Mouse (Mus musculus) neural tube, embryonic 11.5 days (tissue): Measurements from ENCODE around the gene Srebf1. TPM values are rescaled to one million over a fixed set of nuclear protein-coding genes. Genes with fewer than 3 reads are reported as not detected.

Experiments
- ATAC-seq: fragments of 200-750 bp; cut with Nextera tagmentation; 2 replicates; pipeline ENCODE4 v1.8.0; 2017; ENCODE audit warnings: moderate number of reproducible peaks, mild to moderate bottlenecking, moderate TSS enrichment, moderate library complexity; ENCODE audit not compliant: insufficient read depth, low FRiP score, low TSS enrichment
- DNase-seq: peaks from one replicate; pipeline ENCODE4 v3.0.0-alpha.2; 2015; ENCODE audit warnings: low spot score
- H3K27ac ChIP-seq: fragments of 300-500 bp; sonication (generic); 2 replicates; pipeline ENCODE4 v1.5.1; 2014; ENCODE audit warnings: low read depth, mild to moderate bottlenecking, low read length
- H3K27me3 ChIP-seq: fragments of 300-500 bp; sonication (generic); 2 replicates; pipeline ENCODE4 v1.6.1; 2014; ENCODE audit warnings: mild to moderate bottlenecking, low read length, mixed read lengths; ENCODE audit not compliant: control insufficient read depth, insufficient read depth
- H3K36me3 ChIP-seq: fragments of 300-500 bp; sonication (generic); 2 replicates; pipeline ENCODE4 v1.6.1; 2014; ENCODE audit warnings: mild to moderate bottlenecking, low read length, moderate library complexity, mixed read lengths; ENCODE audit not compliant: control insufficient read depth, insufficient read depth
- H3K4me1 ChIP-seq: fragments of 300-500 bp; sonication (generic); 2 replicates; pipeline ENCODE4 v1.6.1; 2014; ENCODE audit warnings: low read length, mixed read lengths; ENCODE audit not compliant: control insufficient read depth, insufficient read depth
- H3K4me2 ChIP-seq: fragments of 300-500 bp; sonication (generic); 2 replicates; pipeline ENCODE4 v1.6.1; 2014; ENCODE audit warnings: low read depth, mild to moderate bottlenecking, moderate library complexity
- H3K4me3 ChIP-seq: fragments of 300-500 bp; sonication (generic); 2 replicates; pipeline ENCODE4 v1.5.1; 2014; ENCODE audit warnings: low read depth, low read length
- H3K9ac ChIP-seq: fragments of 300-500 bp; sonication (generic); 2 replicates; pipeline ENCODE4 v1.6.1; 2014; ENCODE audit warnings: mild to moderate bottlenecking, low read length
- H3K9me3 ChIP-seq: fragments of 300-500 bp; sonication (generic); 2 replicates; pipeline ENCODE4 v1.6.1; 2016; ENCODE audit warnings: low read length; ENCODE audit not compliant: control insufficient read depth
- WGBS: fragments of 180-500 bp; shearing (Covaris S2); extraction: QIAGEN DNeasy Blood & Tissue Kit; methylation state at CpG from one replicate; pipeline ENCODE4 v1.1.7; 2014; 5-methylcytosine and 5-hydroxymethylcytosine counted together
- polyA plus RNA-seq: library from polyadenylated mRNA; unstranded; fragments of >200 nt; fragmentation: Nextera tagmentation; extraction: Ambion mirVana; gene quantifications from 2 replicates; pipeline ENCODE4 v1.2.1, GENCODE M21; 2014

Srebf1 gene
- 53.3 and 54.7 TPM in 2 replicates for polyA plus RNA-seq

DNA sequence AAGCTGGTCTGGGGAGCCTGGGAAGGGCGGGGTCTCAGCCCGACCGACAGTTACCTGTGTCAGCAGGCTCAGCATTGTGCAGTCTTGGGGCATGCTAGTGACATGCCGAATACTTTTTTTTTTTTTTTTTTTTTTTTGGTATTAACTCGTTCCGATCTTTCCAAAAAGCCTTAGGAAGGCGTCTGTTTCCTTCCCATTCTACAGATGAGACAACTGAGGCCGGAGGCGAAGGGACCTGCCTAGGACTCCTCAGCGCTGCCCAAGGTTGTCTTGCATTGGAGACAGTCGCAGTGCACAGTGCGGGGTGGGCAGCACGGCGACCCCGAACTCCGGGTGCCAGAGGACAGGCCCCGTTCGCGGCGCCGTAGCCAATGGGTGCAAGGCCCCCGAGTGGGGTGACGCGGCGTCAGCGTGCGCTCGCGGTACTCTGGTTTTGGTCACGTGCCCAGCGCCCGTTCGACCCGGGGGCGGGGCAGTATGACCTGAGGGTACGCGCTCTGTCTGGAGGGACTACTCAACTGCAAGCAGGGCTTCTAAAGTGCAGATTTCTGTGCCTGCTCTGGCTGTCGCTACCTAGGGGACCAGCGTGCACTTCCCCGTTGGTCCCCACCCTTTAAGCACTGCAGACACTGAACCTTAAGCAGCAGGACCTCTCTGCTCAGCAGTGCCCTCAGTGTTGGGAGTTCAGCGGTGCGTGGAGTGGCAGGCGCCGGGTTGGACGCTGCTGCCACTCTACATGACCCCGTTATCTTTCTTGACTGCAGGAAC is at the start of gene Srebf1:
Gene Srebf1 (minus strand): TSS at position 113 of the 768 bp plus-strand sequence.
- H3K9ac ChIP-seq: peak within 1 kb of the TSS; percentile 48
- 6% methylated on average over 46 of the region's 46 CpGs for WGBS
- peak within 1 kb of the TSS; percentile 70 for H3K27ac ChIP-seq
- H3K4me3 ChIP-seq: peak within 1 kb of the TSS; percentile 26
- H3K9me3 ChIP-seq: no peaks in the 10 kb centered on the region
- H3K4me1 ChIP-seq: peaks cover 9% of the 10 kb centered on the region
- H3K36me3 ChIP-seq: no peaks in the 10 kb centered on the region
- peak within 1 kb of the TSS; percentile 54 for H3K4me2 ChIP-seq
- H3K27me3 ChIP-seq: no peaks in the 10 kb centered on the region
- DNase-seq (peak; percentile 84), ATAC-seq (peak; percentile 76)

DNA sequence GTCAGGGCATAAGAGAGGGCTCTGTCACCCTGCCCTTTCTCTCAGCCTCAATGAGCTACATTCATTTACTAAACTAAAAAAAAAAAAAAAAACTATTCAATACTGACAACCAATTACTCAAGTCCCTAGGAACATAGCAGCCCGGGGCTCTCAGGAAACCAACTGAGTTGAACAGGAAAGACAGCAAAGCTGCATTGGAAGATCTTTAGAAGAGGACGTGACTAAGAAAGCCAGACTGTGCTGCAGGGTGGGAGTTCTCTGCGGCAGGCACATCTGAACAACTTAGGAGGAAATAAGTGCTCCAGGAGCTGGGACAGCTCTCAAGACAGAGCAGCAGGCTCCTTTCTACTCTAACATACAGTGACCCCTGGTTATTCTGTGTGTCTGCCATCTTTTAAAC is 46.2 kb upstream of the Srebf1 start:
- no peak overlapping the region for H3K4me2 ChIP-seq
- 0 out of 2 replicates have a peak, but pooled peaks cover 2% of the 10 kb centered on the region for H3K4me1 ChIP-seq
- H3K4me3 ChIP-seq: no peak overlapping the region
- WGBS: 62% methylated on average over 3 of the region's 3 CpGs
- H3K9ac ChIP-seq: no peak overlapping the region
- H3K27me3 ChIP-seq: no peaks in the 10 kb centered on the region
- ATAC-seq (no peak), DNase-seq (no peak)
- no peak overlapping the region for H3K27ac ChIP-seq
- no peaks in the 10 kb centered on the region for H3K36me3 ChIP-seq
- H3K9me3 ChIP-seq: no peaks in the 10 kb centered on the region

DNA sequence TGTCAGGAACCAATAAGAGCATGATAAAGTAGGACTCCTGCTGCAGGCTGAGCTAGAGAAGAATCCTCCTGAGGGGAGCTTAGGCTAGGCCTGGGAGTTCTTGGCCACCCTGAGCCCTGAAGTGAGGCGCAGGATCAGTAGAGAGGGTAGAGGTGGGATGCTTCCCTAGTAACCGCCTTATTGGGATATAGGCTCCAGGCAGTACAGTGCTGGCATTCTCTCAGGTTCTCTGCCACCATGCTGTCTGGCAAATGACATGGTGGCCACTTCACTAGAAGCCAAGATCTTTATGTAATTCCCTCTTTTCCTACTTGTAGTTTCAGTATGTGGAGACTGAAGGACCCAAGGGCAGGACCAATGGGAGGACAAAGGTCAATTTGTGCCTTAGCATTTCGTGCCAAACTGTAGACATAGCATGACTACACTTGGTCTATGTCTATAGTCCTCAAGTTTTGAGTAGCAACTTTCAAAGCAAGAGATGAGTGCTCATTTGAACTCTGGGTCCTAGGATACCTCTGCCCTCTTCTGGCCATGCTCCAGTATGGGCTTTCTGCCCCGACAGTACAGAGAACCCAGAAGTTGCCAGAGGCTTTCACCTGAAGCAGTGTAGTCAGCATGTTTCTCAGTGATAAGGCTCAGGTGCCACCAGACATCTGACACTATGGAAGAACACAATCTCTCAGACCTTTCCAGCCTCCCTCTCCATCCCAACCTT is 43.0 kb upstream of the Srebf1 start:
- DNase-seq (no peak), ATAC-seq (no peak)
- WGBS: 83% methylated on average over 4 of the region's 4 CpGs
- Histone ChIP-seq H3K27ac (no peak overlapping the region), H3K4me2 (no peak overlapping the region), H3K4me3 (no peak overlapping the region), H3K9me3 (no peaks in the 10 kb centered on the region), H3K4me1 (no peaks in the 10 kb centered on the region), H3K27me3 (no peaks in the 10 kb centered on the region), H3K9ac (no peak overlapping the region), H3K36me3 (no peaks in the 10 kb centered on the region)

DNA sequence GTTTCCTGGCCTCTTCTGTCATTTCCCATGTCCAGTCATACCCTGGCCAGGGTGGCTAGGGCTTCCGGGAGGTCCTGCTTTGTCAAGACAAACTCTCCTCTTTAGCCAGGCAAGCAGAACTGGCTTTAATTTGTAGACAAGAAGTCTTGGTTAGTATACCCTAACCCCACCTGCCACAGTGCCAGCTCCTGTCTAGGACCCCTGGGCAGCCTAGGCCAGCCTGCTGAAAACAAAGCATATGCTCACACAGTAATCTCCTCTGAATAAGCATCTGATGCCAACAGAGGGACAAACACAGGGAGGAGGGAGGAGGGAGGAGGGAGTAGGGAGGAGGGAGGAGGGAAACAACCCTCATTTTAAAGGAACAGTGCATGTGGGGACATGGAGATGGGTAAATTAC is 42.3 kb upstream of the Srebf1 start:
- no peak for ATAC-seq
- Histone ChIP-seq H3K4me1 (no peaks in the 10 kb centered on the region), H3K27me3 (no peaks in the 10 kb centered on the region), H3K27ac (no peak overlapping the region), H3K9ac (no peak overlapping the region), H3K9me3 (no peaks in the 10 kb centered on the region), H3K4me3 (no peak overlapping the region), H3K36me3 (no peaks in the 10 kb centered on the region), H3K4me2 (no peak overlapping the region)
- 80% methylated on average over 1 of the region's 1 CpGs for WGBS
- DNase-seq: no peak

DNA sequence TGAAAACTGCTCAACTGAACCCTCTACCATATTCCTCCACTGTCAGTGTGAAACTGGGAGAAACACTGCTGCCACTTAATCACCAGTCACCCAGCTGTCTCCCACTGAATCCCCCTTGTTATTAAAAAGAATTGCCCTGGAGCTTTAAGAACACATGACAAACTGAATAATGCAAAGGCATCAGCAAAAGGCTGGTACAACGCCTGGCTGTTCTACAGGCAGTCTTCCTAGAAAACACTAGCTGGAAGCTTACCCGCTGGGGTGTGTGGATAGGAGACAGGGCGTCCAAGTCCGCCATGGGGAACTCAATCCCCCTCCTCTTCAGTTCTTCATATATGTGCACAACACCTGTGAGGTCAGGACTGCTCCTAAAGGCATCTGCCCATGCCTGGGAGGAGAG is 40.0 kb upstream of the Srebf1 start:
- no peak for DNase-seq
- Histone ChIP-seq H3K4me3 (no peak overlapping the region), H3K36me3 (no peaks in the 10 kb centered on the region), H3K4me2 (no peak overlapping the region), H3K9me3 (no peaks in the 10 kb centered on the region), H3K9ac (no peak overlapping the region), H3K4me1 (no peaks in the 10 kb centered on the region), H3K27ac (no peak overlapping the region), H3K27me3 (no peaks in the 10 kb centered on the region)
- WGBS: 84% methylated on average over 4 of the region's 4 CpGs
- no peak for ATAC-seq

DNA sequence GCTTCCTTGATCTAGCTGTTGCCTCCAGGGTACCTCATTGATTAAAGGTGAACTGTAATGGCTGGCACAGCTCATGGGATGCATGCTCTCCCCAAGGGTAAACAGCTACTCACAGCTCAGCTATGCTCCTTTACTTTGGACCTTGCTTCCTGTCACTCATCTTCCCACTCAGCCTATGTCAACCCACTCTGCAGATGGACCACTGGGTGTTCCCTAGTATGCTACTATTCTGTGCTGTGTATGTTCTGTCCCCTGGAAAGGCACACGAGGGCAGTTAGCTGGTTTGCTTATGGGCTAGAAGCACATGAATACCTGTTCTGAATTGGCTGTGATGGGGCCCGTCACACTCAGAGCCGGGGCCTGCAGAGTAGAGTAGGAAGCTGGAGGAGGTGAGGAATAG is 38.4 kb upstream of the Srebf1 start:
- Histone ChIP-seq H3K27me3 (no peaks in the 10 kb centered on the region), H3K9me3 (no peaks in the 10 kb centered on the region), H3K4me3 (no peak overlapping the region), H3K36me3 (no peaks in the 10 kb centered on the region), H3K9ac (no peak overlapping the region), H3K27ac (no peak overlapping the region), H3K4me1 (no peaks in the 10 kb centered on the region), H3K4me2 (no peak overlapping the region)
- no peak for ATAC-seq
- WGBS: 92% methylated on average over 3 of the region's 3 CpGs
- DNase-seq: no peak

DNA sequence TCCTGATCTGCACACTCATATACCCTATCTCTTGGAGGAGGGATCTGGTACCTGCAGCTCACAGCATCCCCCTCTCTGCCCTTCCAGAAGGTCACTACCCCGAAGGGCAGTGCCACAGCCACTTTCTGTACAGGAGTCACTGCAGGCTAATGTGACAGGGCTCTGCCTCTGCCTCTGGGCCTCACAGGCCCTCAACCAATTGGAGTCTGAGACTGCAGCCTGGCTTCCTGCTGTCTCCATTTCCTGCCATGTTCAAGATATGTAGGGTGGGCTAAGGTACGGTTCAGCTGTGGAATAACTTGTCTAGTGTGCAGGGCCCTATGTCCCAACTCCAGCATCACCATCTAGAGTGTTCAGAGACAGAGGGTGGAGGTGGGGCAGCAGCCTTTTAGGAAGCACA is 35.3 kb upstream of the Srebf1 start:
- Histone ChIP-seq H3K4me1 (no peaks in the 10 kb centered on the region), H3K27ac (no peak overlapping the region), H3K4me2 (no peak overlapping the region), H3K9ac (no peak overlapping the region), H3K27me3 (no peaks in the 10 kb centered on the region), H3K36me3 (no peaks in the 10 kb centered on the region), H3K4me3 (no peak overlapping the region), H3K9me3 (no peaks in the 10 kb centered on the region)
- ATAC-seq: no peak
- 68% methylated on average over 2 of the region's 2 CpGs for WGBS
- DNase-seq: no peak

DNA sequence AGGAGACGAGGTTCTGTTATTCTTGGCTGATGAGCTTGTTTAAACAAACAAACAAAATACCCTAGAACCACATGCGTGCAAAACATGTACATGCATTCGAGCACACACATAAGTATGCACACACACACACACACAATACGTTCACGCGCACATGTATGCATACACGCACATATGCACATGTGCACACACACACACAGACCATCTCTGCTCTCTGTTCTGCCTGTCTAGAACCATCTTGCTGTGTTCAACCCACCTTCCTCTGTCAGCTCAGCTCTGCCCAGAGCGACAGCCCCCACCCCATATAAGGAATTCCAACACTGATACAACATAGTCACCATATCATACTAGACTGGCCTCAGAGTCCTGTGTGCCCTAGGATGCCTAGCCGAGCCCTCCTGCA is 34.3 kb upstream of the Srebf1 start:
- H3K36me3 ChIP-seq: no peaks in the 10 kb centered on the region
- H3K9ac ChIP-seq: no peak overlapping the region
- H3K4me2 ChIP-seq: no peak overlapping the region
- no peak overlapping the region for H3K4me3 ChIP-seq
- H3K27me3 ChIP-seq: no peaks in the 10 kb centered on the region
- no peaks in the 10 kb centered on the region for H3K4me1 ChIP-seq
- DNase-seq (no peak), ATAC-seq (no peak)
- H3K9me3 ChIP-seq: no peaks in the 10 kb centered on the region
- H3K27ac ChIP-seq: no peak overlapping the region
- 85% methylated on average over 9 of the region's 9 CpGs for WGBS

DNA sequence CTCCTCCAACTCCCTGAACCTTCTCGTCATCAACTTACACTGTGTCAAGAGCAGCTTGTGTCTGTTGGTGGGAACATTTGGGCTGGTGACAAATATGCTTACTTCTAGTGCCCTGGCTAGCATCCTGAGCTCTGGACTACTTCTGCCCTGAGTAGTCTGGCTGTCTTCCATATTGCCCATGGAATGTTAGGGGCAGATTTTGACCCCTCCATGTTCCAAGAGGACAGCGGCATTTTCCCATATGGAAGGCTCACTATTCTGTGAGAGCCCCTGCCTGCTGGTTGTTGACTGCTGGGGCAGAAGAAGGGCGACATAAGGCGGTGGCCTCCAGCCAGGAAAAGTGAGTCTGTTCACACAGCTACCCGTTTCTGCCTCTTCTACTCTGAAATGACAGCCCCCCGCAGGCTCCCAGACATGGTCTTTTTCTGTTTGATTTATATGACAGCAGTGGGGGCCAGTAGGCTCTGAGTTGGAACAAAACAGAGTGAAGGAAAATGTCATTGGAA is 33.8 kb upstream of the Srebf1 start:
- no peaks in the 10 kb centered on the region for H3K36me3 ChIP-seq
- H3K27ac ChIP-seq: no peak overlapping the region
- no peaks in the 10 kb centered on the region for H3K27me3 ChIP-seq
- H3K4me2 ChIP-seq: no peak overlapping the region
- no peak overlapping the region for H3K4me3 ChIP-seq
- WGBS: 54% methylated on average over 6 of the region's 6 CpGs
- ATAC-seq (no peak), DNase-seq (no peak)
- no peaks in the 10 kb centered on the region for H3K4me1 ChIP-seq
- H3K9ac ChIP-seq: no peak overlapping the region
- H3K9me3 ChIP-seq: no peaks in the 10 kb centered on the region
